Mouse (Mus musculus) neural tube, embryonic 13.5 days (tissue): ENCODE data around the gene Gbf1. TPM values are rescaled to one million over a fixed set of nuclear protein-coding genes. Genes with fewer than 3 reads are reported as not detected.

ENCODE experiments used
- ATAC-seq: fragments of 200-750 bp; cut with Nextera tagmentation; 2 replicates; pipeline ENCODE4 v1.8.0; 2017; ENCODE audit warnings: low read depth, mild to moderate bottlenecking, moderate TSS enrichment, moderate library complexity
- H3K27ac ChIP-seq: fragments of 300-500 bp; sonication (generic); replicated peaks from 2 replicates; pipeline ENCODE4 v1.5.1; 2015; ENCODE audit warnings: moderate library complexity, mild to moderate bottlenecking, inconsistent platforms
- H3K27me3 ChIP-seq: fragments of 300-500 bp; sonication (generic); 2 replicates; pipeline ENCODE4 v1.6.1; 2015; ENCODE audit warnings: mild to moderate bottlenecking, inconsistent platforms
- H3K36me3 ChIP-seq: fragments of 300-500 bp; sonication (generic); 2 replicates; pipeline ENCODE4 v1.6.1; 2015; ENCODE audit warnings: mild to moderate bottlenecking, inconsistent platforms
- H3K4me1 ChIP-seq: fragments of 300-500 bp; sonication (generic); replicated peaks from 2 replicates; pipeline ENCODE4 v1.6.1; 2015; ENCODE audit warnings: inconsistent platforms
- H3K4me2 ChIP-seq: fragments of 300-500 bp; sonication (generic); 2 replicates; pipeline ENCODE4 v1.6.1; 2015; ENCODE audit warnings: inconsistent platforms, mild to moderate bottlenecking, moderate library complexity
- H3K4me3 ChIP-seq: fragments of 300-500 bp; sonication (generic); 2 replicates; pipeline ENCODE4 v1.5.1; 2015; ENCODE audit warnings: mild to moderate bottlenecking, inconsistent platforms
- H3K9ac ChIP-seq: fragments of 300-500 bp; sonication (generic); 2 replicates; pipeline ENCODE4 v1.6.1; 2015; ENCODE audit warnings: moderate library complexity, mild to moderate bottlenecking, inconsistent platforms
- H3K9me3 ChIP-seq: fragments of 300-500 bp; sonication (generic); 2 replicates; pipeline ENCODE4 v1.6.1; 2016; ENCODE audit warnings: inconsistent platforms
- WGBS: fragments of 180-500 bp; shearing (Covaris S2); methylation state at CpG from one replicate; pipeline ENCODE4 v1.1.7; 2015; 5-methylcytosine and 5-hydroxymethylcytosine counted together
- polyA plus RNA-seq: library from polyadenylated mRNA; unstranded; fragments of >200 nt; fragmentation: Nextera tagmentation; extraction: Ambion mirVana; gene quantifications from 2 replicates; pipeline ENCODE4 v1.2.1, GENCODE M21; 2015

The Gbf1 gene
- polyA plus RNA-seq, 1 experiment from 2014 or later = 65.2 TPM

DNA sequence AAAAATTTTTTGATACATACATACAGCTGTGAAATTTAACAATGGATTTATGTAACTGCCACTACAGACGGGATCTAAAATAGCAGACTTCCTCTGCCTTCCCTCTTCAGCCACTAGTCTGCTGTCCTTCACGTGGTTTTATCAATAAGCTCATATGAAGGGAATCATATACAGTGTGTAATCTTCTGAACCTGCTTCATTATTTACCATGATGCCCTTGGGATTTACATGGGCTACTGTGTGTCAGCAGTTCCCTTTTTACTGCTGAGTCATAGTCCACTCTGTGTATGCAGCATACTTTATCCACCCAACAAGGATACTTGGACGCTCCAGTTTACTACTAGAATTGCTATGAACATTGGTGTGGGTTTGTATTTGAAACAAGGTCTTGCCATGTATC, 75.0 kb downstream of the Gbf1 start:
- H3K4me1 ChIP-seq = 0 out of 2 replicates have a peak, but pooled peaks cover 4% of the 10 kb centered on the region
- WGBS = 96% methylated on average over 3 of the region's 3 CpGs
- no peak overlapping the region for H3K9ac ChIP-seq
- no peak overlapping the region for H3K4me2 ChIP-seq
- H3K27me3 ChIP-seq = no peaks in the 10 kb centered on the region
- no peak overlapping the region for H3K27ac ChIP-seq
- H3K36me3 ChIP-seq = 0 out of 2 replicates have a peak, but pooled peaks cover 2% of the 10 kb centered on the region
- no peaks in the 10 kb centered on the region for H3K9me3 ChIP-seq
- ATAC-seq = no peak
- no peak overlapping the region for H3K4me3 ChIP-seq

DNA sequence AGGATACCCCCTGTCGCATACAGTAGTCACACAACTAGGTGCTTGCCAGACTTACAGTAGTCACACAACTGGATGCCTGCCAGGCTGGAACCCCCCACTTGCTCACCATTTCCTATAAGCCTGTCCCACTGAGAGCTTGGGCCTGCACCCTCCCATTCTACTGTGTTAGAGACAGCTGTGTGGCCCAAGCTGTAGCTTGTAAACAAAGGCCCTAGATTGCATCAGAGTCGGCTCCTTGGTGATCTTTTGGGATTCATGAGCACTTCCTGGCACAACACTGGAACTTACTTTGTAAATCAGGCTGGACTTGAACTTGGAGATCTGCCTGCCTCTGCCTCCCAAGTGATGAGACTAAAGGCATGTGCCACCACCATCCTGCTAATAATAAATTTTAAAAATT, 82.1 kb downstream of the Gbf1 start:
- Histone ChIP-seq H3K9me3 (no peaks in the 10 kb centered on the region), H3K36me3 (0 out of 2 replicates have a peak, but pooled peaks cover 3% of the 10 kb centered on the region), H3K4me2 (no peak overlapping the region), H3K27me3 (no peaks in the 10 kb centered on the region), H3K4me3 (no peak overlapping the region), H3K27ac (no peak overlapping the region), H3K9ac (no peak overlapping the region), H3K4me1 (no peaks in the 10 kb centered on the region)
- ATAC-seq = no peak
- WGBS = 86% methylated on average over 2 of the region's 2 CpGs

DNA sequence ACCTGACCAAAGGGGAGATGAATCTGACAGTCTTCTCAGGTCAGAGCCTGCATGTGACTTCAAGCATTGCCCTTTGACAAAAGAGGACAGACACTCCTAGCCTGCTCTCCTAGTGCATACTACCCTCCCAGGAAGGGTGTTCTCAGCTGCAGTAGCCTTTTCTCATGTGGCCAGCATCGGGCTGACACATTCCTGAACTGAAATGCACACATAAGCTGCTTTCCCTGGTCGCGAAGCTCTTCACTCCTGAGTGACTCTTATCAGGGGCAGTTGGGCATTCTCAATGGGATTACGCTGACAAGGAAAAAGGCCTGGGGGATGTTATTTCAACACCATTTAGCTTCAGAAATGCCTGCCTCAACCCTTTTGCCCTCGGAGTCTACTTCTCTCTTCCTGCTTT, 84.3 kb downstream of the Gbf1 start:
- Histone ChIP-seq H3K27ac (no peak overlapping the region), H3K27me3 (no peaks in the 10 kb centered on the region), H3K9ac (no peak overlapping the region), H3K4me1 (no peaks in the 10 kb centered on the region), H3K9me3 (no peaks in the 10 kb centered on the region), H3K4me3 (no peak overlapping the region), H3K4me2 (no peak overlapping the region), H3K36me3 (0 out of 2 replicates have a peak, but pooled peaks cover 3% of the 10 kb centered on the region)
- ATAC-seq = no peak
- 64% methylated on average over 5 of the region's 5 CpGs for WGBS

DNA sequence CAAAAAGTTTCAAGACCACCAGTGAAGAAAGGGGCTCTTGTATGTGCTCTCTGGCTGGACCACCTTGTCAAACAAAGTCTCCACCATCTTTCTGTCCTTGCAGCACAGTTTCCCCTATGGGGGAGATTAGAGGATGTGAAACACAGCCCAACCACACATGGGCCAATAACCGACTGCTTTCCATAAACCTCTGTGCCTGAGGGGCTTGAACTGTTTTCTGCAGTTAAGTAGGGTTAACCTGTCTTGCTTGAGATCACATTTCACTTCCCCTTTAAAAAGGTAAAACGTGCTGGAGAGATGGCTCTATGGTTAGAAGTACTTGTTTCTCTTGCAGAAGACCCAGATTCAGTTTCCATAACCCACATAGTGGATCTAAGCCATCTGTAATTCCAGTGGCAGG, 87.9 kb downstream of the Gbf1 start:
- Histone ChIP-seq H3K27ac (no peak overlapping the region), H3K4me3 (no peak overlapping the region), H3K9ac (no peak overlapping the region), H3K36me3 (0 out of 2 replicates have a peak, but pooled peaks cover 3% of the 10 kb centered on the region), H3K27me3 (no peaks in the 10 kb centered on the region), H3K4me2 (no peak overlapping the region), H3K9me3 (no peaks in the 10 kb centered on the region), H3K4me1 (peaks cover 7% of the 10 kb centered on the region)
- no peak for ATAC-seq
- 66% methylated on average over 2 of the region's 2 CpGs for WGBS

DNA sequence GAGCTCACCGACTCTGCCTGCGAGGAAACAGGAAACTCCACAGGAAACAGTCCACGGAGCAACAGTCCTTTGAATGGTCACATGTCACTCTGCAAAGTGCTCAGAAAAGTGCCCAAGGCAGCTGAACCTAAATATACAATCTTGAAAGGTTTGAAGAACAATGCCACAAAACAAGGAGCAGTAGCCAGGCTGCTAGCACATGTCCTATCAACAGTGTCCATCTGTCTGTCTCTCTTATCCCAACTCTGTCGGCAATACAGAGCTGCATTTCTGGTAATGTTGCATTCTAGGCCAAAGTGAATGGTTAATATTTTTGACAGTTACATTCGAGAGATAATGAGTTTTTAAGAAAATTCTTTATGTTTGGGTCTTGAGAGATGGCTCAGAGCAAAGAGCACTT, 90.1 kb downstream of the Gbf1 start:
- H3K4me2 ChIP-seq = no peak overlapping the region
- 86% methylated on average over 5 of the region's 5 CpGs for WGBS

DNA sequence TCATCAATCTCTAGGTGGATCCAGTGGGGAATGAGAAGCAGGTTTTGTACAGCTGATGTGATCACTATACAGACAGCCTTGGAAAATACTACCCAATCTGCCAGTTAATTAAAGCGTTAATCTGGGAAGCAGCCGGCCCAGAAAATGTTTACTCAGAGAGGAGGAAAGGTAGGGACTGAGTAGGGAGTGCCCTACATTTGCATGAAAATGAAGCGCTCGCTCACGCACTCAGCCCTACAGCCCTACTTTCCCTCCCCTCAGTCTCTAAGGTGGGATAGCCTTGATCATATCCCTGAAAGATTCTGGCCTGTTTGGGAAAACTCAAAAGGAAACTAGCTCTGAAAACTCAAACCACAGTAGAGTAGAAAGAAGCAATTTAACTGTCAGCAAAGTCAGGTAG, 92.3 kb downstream of the Gbf1 start:
- H3K27me3 ChIP-seq = no peaks in the 10 kb centered on the region
- peak overlapping the region; percentile 13; the same call in 1 of the 2 replicates for H3K27ac ChIP-seq
- WGBS = 19% methylated on average over 5 of the region's 5 CpGs
- H3K36me3 ChIP-seq = peaks cover 9% of the 10 kb centered on the region
- no peak overlapping the region for H3K4me2 ChIP-seq
- H3K4me3 ChIP-seq = no peak overlapping the region
- ATAC-seq = no peak
- H3K4me1 ChIP-seq = peaks cover 7% of the 10 kb centered on the region
- H3K9ac ChIP-seq = no peak overlapping the region
- H3K9me3 ChIP-seq = no peaks in the 10 kb centered on the region

More for the DNA sequence above, 90.1 kb downstream of the Gbf1 start:
- Histone ChIP-seq H3K27me3 (no peaks in the 10 kb centered on the region), H3K9me3 (no peaks in the 10 kb centered on the region), H3K4me1 (peaks cover 7% of the 10 kb centered on the region), H3K27ac (no peak overlapping the region), H3K36me3 (peaks cover 9% of the 10 kb centered on the region), H3K9ac (no peak overlapping the region), H3K4me3 (no peak overlapping the region)
- ATAC-seq = no peak

DNA sequence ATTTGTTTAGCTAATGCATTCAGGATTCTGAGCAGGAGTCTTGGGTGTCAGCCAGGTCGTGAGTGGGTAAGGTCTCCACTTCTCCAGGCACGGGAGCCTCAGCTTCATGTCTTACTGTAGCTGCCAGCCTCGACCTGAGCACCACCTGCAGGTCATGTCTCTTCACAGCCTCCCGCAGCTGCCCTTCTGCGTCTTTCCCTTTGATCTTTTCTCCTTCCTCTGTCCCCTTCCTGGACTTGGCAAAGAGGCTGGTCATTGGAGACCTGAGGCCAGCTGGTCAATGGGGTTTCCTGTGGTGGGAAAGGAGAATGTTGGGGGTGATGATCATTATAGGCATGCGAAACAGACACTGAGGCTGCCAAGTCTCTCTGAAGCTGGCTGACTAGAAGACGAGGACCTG, 96.7 kb downstream of the Gbf1 start:
- Histone ChIP-seq H3K4me3 (no peak overlapping the region), H3K4me2 (no peak overlapping the region), H3K36me3 (peaks cover 21% of the 10 kb centered on the region), H3K9ac (no peak overlapping the region), H3K27me3 (no peaks in the 10 kb centered on the region), H3K4me1 (peaks cover 7% of the 10 kb centered on the region), H3K27ac (no peak overlapping the region), H3K9me3 (no peaks in the 10 kb centered on the region)
- no peak for ATAC-seq
- WGBS = 26% methylated on average over 7 of the region's 7 CpGs

DNA sequence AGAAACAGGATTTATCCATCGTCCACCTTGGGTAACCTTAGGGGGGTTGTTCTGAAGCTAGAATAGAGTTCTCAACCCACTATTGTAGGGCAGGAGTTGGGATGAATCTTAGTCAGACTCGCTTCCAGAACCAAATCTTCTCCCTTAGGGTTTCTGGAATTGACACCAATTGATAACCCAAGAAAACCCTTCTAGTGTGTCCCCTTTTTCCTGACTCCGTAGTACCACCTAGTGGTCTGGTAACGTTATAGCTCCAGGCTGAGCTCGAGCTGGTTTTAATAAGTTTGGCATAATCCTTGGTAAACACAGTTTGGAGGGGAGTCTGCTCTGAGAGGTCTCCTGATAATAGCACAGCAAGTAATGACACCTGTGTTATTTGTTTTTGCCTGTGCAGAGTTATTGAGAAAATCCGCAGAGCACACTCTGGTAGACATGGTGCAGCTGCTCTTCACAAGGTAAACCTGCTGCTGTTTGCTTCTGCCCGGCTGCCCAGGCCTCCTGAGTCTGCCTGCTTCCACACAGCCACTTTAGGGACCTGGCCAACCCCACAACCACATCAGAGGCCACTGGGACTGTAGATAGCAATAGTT, 101.9 kb downstream of the Gbf1 start:
- no peak overlapping the region for H3K4me3 ChIP-seq
- no peak overlapping the region for H3K9ac ChIP-seq
- H3K9me3 ChIP-seq = no peaks in the 10 kb centered on the region
- H3K4me2 ChIP-seq = no peak overlapping the region
- WGBS = 43% methylated on average over 7 of the region's 7 CpGs
- peaks cover 46% of the 10 kb centered on the region for H3K36me3 ChIP-seq
- H3K27me3 ChIP-seq = no peaks in the 10 kb centered on the region
- H3K27ac ChIP-seq = no peak overlapping the region
- no peak for ATAC-seq
- no peaks in the 10 kb centered on the region for H3K4me1 ChIP-seq

DNA sequence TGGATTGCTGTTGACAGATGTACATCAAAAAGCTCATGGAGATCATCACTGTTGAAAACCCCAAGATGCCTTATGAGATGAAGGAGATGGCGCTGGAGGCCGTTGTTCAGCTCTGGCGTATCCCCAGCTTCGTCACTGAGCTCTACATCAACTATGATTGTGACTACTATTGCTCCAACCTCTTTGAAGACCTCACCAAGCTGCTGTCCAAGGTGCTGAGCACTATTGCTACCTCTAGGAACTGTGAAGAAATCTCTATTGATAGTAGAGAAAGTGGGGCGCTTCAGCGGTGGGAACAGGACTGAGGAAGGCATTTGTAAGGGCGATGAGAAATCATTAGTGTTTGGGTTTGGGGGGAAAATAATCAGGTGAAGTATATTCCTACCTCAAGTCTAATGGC, 112.5 kb downstream of the Gbf1 start:
- peaks cover 99% of the 10 kb centered on the region for H3K36me3 ChIP-seq
- H3K4me1 ChIP-seq = no peaks in the 10 kb centered on the region
- no peak overlapping the region for H3K9ac ChIP-seq
- no peak overlapping the region for H3K4me2 ChIP-seq
- ATAC-seq = no peak
- no peak overlapping the region for H3K27ac ChIP-seq
- H3K27me3 ChIP-seq = no peaks in the 10 kb centered on the region
- no peaks in the 10 kb centered on the region for H3K9me3 ChIP-seq
- 91% methylated on average over 7 of the region's 7 CpGs for WGBS
- no peak overlapping the region for H3K4me3 ChIP-seq

DNA sequence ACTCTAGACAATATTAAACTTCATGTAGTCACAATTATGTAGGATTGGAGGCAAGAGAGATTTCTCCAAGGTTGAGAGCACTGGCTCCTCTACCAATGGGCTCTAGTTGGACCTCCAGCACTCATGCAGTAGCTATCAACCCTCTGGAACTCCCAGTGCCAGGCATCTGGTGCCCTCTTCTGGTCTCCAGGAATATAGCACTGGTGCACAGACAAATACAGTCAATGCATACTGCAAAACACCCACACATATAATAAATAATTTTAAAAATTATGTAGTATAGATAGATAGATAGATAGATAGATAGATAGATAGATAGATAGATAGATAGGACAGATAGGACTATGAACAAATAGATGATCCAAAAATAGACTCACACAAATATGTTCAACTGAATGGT, 123.0 kb downstream of the Gbf1 start:
- no peak for ATAC-seq
- no peak overlapping the region for H3K4me2 ChIP-seq
- no peaks in the 10 kb centered on the region for H3K27me3 ChIP-seq
- no peak overlapping the region for H3K9ac ChIP-seq
- H3K27ac ChIP-seq = no peak overlapping the region
- no peak overlapping the region for H3K4me3 ChIP-seq
- H3K9me3 ChIP-seq = 0 out of 2 replicates have a peak, but pooled peaks cover 3% of the 10 kb centered on the region
- H3K4me1 ChIP-seq = no peaks in the 10 kb centered on the region
- peaks cover 80% of the 10 kb centered on the region for H3K36me3 ChIP-seq

DNA sequence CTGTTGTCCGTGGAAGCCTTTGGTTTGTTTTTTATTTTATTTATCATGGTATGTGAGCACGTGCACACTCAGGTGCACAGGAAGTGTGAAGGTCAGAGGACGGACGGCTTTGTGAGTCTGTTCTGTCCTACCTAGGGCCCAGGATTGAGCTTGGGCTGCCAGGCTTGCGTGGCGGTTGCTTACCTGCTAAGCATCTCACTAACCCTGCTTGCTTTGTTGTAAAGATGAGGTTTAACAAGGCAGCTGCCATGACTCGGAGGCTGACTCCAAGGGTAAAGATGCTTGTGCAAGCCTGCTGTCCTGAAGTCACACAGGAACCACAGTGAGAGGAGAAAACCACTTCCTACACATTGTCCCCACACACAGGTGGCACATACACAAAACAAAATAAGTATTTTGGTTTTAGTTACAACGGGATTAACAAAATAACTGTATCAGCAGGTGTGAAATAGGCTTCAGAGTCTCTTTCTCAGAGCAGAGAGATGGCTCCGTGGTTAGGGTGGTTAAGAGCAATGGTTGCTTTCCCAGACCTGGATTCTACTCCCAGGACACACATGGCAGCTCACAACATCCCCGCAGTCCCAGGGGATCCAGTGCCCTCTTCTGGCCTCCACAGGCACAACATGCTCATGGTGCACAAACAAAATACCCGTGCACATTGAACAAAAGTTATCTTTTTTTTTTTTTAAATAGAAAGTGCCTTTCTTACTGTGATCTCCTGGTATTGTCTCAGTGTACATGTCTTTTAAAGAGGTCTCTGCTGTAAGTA, 130.0 kb downstream of the Gbf1 start:
- Histone ChIP-seq H3K4me2 (no peak overlapping the region), H3K36me3 (peaks cover 91% of the 10 kb centered on the region), H3K9ac (no peak overlapping the region), H3K27me3 (no peaks in the 10 kb centered on the region), H3K4me3 (no peak overlapping the region), H3K4me1 (no peaks in the 10 kb centered on the region), H3K9me3 (no peaks in the 10 kb centered on the region), H3K27ac (no peak overlapping the region)
- ATAC-seq = no peak
- 94% methylated on average over 11 of the region's 11 CpGs for WGBS

DNA sequence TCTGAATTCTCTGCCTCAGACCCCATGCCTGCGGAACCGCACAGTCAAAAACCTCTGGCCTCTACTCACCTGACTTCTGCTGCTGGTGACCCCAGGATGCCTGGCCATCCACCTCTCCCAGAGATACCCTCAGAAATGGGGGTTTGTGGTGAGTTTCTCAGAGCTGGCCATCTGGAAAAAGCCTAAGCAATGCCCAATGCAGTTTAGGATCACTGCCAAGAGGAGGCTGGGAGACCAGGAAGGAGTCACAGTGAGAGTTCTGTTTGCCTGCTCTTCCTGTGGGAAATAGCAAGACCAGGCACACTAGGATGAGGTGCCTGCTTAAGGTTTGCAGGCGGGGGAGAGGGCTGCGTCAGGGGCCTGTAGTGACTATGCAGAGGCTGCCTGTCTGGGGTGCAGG, 132.4 kb downstream of the Gbf1 start:
- ATAC-seq = no peak
- Histone ChIP-seq H3K4me1 (no peaks in the 10 kb centered on the region), H3K36me3 (peaks cover 80% of the 10 kb centered on the region), H3K4me2 (no peak overlapping the region), H3K27ac (no peak overlapping the region), H3K27me3 (no peaks in the 10 kb centered on the region), H3K4me3 (no peak overlapping the region), H3K9me3 (no peaks in the 10 kb centered on the region), H3K9ac (no peak overlapping the region)
- WGBS = 94% methylated on average over 4 of the region's 4 CpGs

DNA sequence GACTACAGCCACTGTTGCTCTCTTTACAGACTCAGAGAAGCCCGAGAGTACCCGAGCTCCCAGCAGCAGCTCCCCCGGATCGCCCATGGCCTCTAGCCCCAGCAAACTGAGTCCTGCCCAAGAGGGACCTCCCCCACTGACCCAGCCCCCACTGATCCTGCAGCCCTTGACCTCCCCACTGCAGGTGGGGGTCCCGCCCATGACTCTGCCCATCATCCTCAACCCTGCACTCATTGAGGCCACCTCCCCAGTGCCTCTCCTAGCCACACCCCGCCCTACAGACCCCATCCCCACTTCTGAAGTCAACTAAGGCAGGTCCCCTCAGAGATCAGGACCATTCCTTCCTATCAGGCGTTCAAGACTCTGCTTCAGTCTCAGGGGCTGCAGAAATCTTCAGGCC, 133.3 kb downstream of the Gbf1 start:
- Histone ChIP-seq H3K27ac (no peak overlapping the region), H3K4me1 (no peaks in the 10 kb centered on the region), H3K27me3 (no peaks in the 10 kb centered on the region), H3K9ac (no peak overlapping the region), H3K4me2 (no peak overlapping the region), H3K9me3 (no peaks in the 10 kb centered on the region), H3K36me3 (peaks cover 71% of the 10 kb centered on the region), H3K4me3 (no peak overlapping the region)
- 86% methylated on average over 7 of the region's 7 CpGs for WGBS
- ATAC-seq = no peak
